Mouse (Mus musculus) CH12.LX (cell line): ENCODE measurements around the gene Ano10.

Experiments used
- CTCF ChIP-seq, 2 experiments: IDR thresholded peaks in 1 of 2; conservative IDR thresholded peaks in 1 of 2; 2 replicates each; pipeline ENCODE4 v1.5.1; 2011 to 2012; ENCODE audit warnings: low read depth in 2 of 2, low read length in 2 of 2, improper control_type of control experiment in 1 of 2, inconsistent platforms in 1 of 2, mild to moderate bottlenecking in 1 of 2, moderate library complexity in 1 of 2
- MAX ChIP-seq: IDR thresholded peaks from 2 replicates; pipeline ENCODE4 v1.6.1; 2011; ENCODE audit warnings: low read length, improper control_type of control experiment
- POLR2A ChIP-seq: IDR thresholded peaks from 2 replicates; pipeline ENCODE4 v1.6.1; 2011; ENCODE audit warnings: low read depth, mild to moderate bottlenecking, improper control_type of control experiment, low read length
- UBTF ChIP-seq: IDR thresholded peaks from 2 replicates; pipeline ENCODE4 v1.6.1; 2012; ENCODE audit warnings: low read depth, mild to moderate bottlenecking, inconsistent platforms, low read length, improper control_type of control experiment, moderate library complexity

GRCm38 (mm10) chr9:122245471-122245870, 48.8 kb downstream of the Ano10 start:
- TF ChIP-seq POLR2A (no peak), CTCF (conservative IDR thresholded peaks at IDR 0.05 in 1 of 2, IDR thresholded peaks at IDR 0.05 in 1 of 2; ENCODE audit: low read depth in 2 of 2, low read length in 2 of 2) (no peak), UBTF (no peak), MAX (no peak)
